Mouse (Mus musculus) brown adipose tissue, adult 24 weeks (tissue): Measurements from ENCODE around the gene Lrrc28. TPM values are rescaled to one million over a fixed set of nuclear protein-coding genes. Genes with fewer than 3 reads are reported as not detected.

ENCODE experiments used
- H3K27ac ChIP-seq: fragments of 200-500 bp; replicated peaks from 2 replicates; pipeline ENCODE4 v1.5.1; 2012; ENCODE audit warnings: low read depth, mild to moderate bottlenecking, low read length
- H3K4me1 ChIP-seq: fragments of 200-500 bp; 2 replicates; pipeline ENCODE4 v1.6.1; 2012; ENCODE audit warnings: low read length, mixed read lengths; ENCODE audit not compliant: control insufficient read depth, insufficient read depth, insufficient read length
- H3K4me3 ChIP-seq: fragments of 200-500 bp; 2 replicates; pipeline ENCODE4 v1.5.1; 2012; ENCODE audit warnings: low read depth, mild to moderate bottlenecking, low read length, moderate library complexity; ENCODE audit not compliant: insufficient read depth
- polyA plus RNA-seq: library from polyadenylated mRNA; stranded (reverse); fragments of >200 nt; gene quantifications from 2 replicates; pipeline ENCODE4 v1.2.4, GENCODE M21; 2012; ENCODE audit not compliant: missing spikeins, insufficient read depth, insufficient read length

The Lrrc28 gene
- polyA plus RNA-seq, 1 experiment, result 11.2 TPM

GRCm38 (mm10) chr7:67596322-67596721 is 48.7 kb downstream of the Lrrc28 start:
- H3K4me1 ChIP-seq, result peaks cover 12% of the 10 kb centered on the region
- H3K4me3 ChIP-seq, result no peak overlapping the region
- H3K27ac ChIP-seq, result no peak overlapping the region

- no peak overlapping the region for H3K27ac ChIP-seq
- H3K4me1 ChIP-seq, result peaks cover 12% of the 10 kb centered on the region
- H3K4me3 ChIP-seq, result no peak overlapping the region
Measured at GRCm38 (mm10) chr7:67593902-67594301, 51.2 kb downstream of the Lrrc28 start.

GRCm38 (mm10) chr7:67592670-67593069 is 52.4 kb downstream of the Lrrc28 start:
- Histone ChIP-seq H3K4me1 (peaks cover 9% of the 10 kb centered on the region; the same call in 1 of the 2 replicates), H3K27ac (no peak overlapping the region), H3K4me3 (no peak overlapping the region)

- Histone ChIP-seq H3K4me3 (no peak overlapping the region), H3K27ac (no peak overlapping the region), H3K4me1 (no peaks in the 10 kb centered on the region)
Measured at GRCm38 (mm10) chr7:67588743-67589142, 56.3 kb downstream of the Lrrc28 start.

- no peaks in the 10 kb centered on the region for H3K4me1 ChIP-seq
- no peak overlapping the region for H3K27ac ChIP-seq
- H3K4me3 ChIP-seq, result no peak overlapping the region
Measured at GRCm38 (mm10) chr7:67586479-67586878, 58.6 kb downstream of the Lrrc28 start.

- H3K4me1 ChIP-seq, result no peaks in the 10 kb centered on the region
- H3K27ac ChIP-seq, result no peak overlapping the region
- no peak overlapping the region for H3K4me3 ChIP-seq
Measured at GRCm38 (mm10) chr7:67583852-67584251, 61.2 kb downstream of the Lrrc28 start.

GRCm38 (mm10) chr7:67578783-67579482 is 66.1 kb downstream of the Lrrc28 start:
- no peak overlapping the region for H3K4me3 ChIP-seq
- H3K27ac ChIP-seq, result no peak overlapping the region

GRCm38 (mm10) chr7:67578044-67578443 is 67.0 kb downstream of the Lrrc28 start:
- Histone ChIP-seq H3K4me3 (no peak overlapping the region), H3K4me1 (no peaks in the 10 kb centered on the region), H3K27ac (no peak overlapping the region)

More at GRCm38 (mm10) chr7:67578783-67579482, 66.1 kb downstream of the Lrrc28 start:
- H3K4me1 ChIP-seq, result no peaks in the 10 kb centered on the region

GRCm38 (mm10) chr7:67566510-67567237 is 78.4 kb downstream of the Lrrc28 start:
- Histone ChIP-seq H3K4me3 (no peak overlapping the region), H3K27ac (peak overlapping the region; percentile 67), H3K4me1 (peaks cover 33% of the 10 kb centered on the region)

- H3K27ac ChIP-seq, result peak overlapping the region; percentile 63; the same call in 1 of the 2 replicates
- H3K4me1 ChIP-seq, result peaks cover 32% of the 10 kb centered on the region
- H3K4me3 ChIP-seq, result no peak overlapping the region
Measured at GRCm38 (mm10) chr7:67565132-67565531, 79.9 kb downstream of the Lrrc28 start.

- Histone ChIP-seq H3K4me3 (no peak overlapping the region), H3K4me1 (peaks cover 29% of the 10 kb centered on the region), H3K27ac (peak overlapping the region; percentile 93)
Measured at GRCm38 (mm10) chr7:67562176-67562575, 82.9 kb downstream of the Lrrc28 start.

GRCm38 (mm10) chr7:67559486-67559885 is 85.6 kb downstream of the Lrrc28 start:
- Histone ChIP-seq H3K4me1 (peaks cover 14% of the 10 kb centered on the region), H3K4me3 (no peak overlapping the region), H3K27ac (no peak overlapping the region)

GRCm38 (mm10) chr7:67558230-67558629 is 86.8 kb downstream of the Lrrc28 start:
- Histone ChIP-seq H3K4me1 (peaks cover 8% of the 10 kb centered on the region), H3K4me3 (no peak overlapping the region), H3K27ac (no peak overlapping the region)

- Histone ChIP-seq H3K4me3 (no peak overlapping the region), H3K27ac (no peak overlapping the region), H3K4me1 (no peaks in the 10 kb centered on the region; the same call in 1 of the 2 replicates)
Measured at GRCm38 (mm10) chr7:67554863-67555262, 90.2 kb downstream of the Lrrc28 start.

- Histone ChIP-seq H3K27ac (no peak overlapping the region), H3K4me3 (no peak overlapping the region), H3K4me1 (no peaks in the 10 kb centered on the region; the same call in 1 of the 2 replicates)
Measured at GRCm38 (mm10) chr7:67551242-67551641, 93.8 kb downstream of the Lrrc28 start.
